Mouse (Mus musculus) thymus, postnatal 36 days (tissue): Measurements from ENCODE around the gene Dsp.

Experiments
- DNase-seq, 2 experiments: peaks; one replicate each; pipeline ENCODE4 v3.0.0; 2022; ENCODE audit warnings: mixed read lengths in 2 of 2

Dsp gene

DNA sequence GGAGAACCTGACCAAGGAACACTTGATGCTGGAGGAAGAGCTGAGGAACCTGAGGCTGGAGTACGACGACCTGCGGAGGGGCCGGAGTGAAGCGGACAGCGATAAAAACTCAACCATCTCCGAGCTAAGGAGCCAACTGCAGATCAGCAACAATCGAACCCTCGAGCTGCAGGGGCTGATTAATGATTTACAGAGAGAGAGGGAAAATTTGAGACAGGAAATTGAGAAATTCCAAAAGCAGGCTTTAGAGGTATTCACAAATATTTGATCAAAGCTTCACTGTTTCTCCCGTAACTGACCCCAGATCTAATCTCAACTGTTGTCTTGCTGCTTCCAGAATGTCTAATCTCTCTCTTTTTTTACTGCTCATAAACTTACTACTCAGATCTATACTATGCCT is 42.3 kb downstream of the Dsp start:
- no peak for DNase-seq

DNA sequence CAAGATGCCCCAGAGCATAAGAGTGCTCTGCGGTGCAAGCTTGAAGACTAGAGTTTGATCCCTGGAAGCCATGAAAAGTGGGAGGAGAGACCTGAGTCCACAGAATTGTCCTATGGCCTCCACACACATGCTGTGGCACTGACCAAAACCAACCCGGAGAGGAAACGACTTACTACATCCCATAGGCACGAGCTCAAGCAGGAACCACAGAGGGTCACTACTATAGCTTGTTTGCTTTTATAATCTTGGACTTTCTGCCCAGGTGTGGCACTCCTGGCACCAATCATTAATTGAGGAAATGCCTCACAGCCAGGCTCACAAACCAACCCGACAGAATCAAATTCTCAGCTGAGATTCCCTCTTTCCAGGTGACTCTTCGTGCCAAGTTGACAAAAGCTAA is 50.3 kb downstream of the Dsp start:
- DNase-seq: no peak

DNA sequence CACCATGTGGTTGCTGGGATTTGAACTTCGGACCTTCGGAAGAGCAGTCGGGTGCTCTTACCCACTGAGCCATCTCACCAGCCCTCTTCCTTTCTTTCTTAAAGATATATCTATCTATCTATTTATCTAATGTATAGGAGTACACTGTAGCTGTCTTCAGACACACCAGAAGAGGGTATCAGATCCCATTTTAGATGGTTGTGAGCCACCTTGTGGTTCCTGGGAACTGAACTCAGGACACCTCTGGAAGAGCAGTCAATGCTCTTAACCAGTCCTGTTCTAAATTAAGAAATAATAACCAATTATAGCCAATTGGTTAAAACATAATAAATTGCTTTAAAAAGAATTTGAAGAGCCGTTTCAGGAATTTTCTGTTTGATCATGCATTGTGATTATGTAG is 53.1 kb downstream of the Dsp start:
- no peak for DNase-seq

- DNase-seq: peak; percentile 84 to 90
Measured at GRCm38 (mm10) chr13:38204702-38205482, 53.8 kb downstream of the Dsp start, which contains the start of gene Snrnp48. TSS of gene Snrnp48 (plus strand) at chr13:38204938.

DNA sequence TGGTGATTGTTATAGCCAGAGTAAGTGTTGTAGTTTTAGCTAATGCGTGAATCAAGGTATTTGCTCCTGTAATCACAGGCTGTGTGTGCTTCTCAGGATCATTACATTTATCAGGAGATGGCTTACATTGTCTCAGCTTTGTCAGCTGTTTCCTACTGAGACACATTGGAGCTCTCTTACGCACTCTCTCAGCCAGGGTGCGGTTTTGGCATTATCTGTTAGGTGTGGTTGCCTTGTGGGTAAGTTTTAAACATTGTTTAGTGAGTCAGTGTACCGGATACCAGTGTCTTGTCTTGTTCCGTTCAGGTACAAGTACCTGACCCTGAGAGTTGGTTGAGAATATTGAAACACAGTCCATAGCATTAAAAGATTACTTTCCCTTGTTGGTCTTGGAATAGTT is 60.0 kb downstream of the Dsp start:
- no peak for DNase-seq

DNA sequence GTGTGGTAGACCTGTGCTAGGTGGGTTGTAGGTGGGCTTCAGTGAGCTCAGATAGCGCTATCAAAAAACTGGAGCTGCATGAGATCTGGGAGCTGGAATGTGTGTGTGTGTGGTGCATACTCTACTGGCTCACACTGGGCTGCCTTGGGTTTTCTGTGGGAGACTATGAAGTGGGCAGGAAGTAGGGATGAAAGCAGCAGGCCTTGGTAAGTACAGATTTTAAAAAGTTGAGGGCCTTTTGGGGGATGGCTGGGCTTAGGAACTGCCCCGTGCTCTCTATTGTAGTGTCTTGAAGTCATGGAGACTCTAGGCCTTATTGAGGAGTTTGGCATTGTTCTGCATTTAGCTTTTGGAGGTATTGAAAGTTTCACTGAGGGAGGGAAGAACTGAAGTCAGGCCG is 67.6 kb downstream of the Dsp start:
- no peak for DNase-seq

GRCm38 (mm10) chr13:38220331-38220730 is 69.2 kb downstream of the Dsp start:
- DNase-seq: no peak

- no peak for DNase-seq
Measured at GRCm38 (mm10) chr13:38230177-38230821, 79.2 kb downstream of the Dsp start.

DNA sequence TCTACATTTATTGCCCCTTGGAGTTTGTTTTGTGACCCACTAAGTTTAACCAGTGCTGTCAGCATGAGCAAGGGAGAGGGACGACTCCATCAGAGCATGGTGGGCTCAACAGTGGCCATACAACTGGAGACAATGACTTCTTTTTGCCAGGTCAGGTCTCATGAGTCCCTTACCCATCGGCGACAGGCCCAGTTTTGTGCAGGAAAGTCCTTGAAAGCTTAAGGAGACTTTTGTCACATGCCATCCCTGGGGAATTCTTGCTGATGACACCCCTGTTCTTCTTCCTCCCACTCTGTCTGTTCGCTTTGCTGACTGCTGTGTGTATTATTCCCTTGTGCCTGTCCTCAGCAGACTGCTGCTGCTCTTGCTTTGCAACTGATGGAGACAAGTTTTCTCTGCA is 81.3 kb downstream of the Dsp start:
- DNase-seq: no peak

- DNase-seq: no peak
Measured at GRCm38 (mm10) chr13:38232856-38233625, 81.9 kb downstream of the Dsp start.

DNA sequence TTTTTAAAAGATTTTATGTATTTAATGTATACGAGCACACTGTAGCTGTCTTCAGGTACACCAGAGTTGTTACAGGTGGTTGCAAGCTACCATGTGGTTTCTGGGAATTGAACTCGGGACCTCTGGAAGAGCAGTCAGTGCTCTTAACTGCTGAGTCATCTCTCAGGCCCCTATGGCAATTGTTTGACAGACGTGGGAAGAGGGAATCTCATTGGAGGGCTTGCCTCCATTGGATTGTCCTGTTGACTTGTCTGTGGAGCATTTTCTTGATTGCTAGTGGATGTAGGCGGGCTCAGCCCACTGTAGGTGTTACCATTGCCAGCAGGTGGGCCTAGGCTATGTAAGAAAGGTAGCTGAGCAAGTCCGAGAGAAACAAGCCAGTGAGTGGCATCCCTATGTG is 83.6 kb downstream of the Dsp start:
- DNase-seq: no peak

DNA sequence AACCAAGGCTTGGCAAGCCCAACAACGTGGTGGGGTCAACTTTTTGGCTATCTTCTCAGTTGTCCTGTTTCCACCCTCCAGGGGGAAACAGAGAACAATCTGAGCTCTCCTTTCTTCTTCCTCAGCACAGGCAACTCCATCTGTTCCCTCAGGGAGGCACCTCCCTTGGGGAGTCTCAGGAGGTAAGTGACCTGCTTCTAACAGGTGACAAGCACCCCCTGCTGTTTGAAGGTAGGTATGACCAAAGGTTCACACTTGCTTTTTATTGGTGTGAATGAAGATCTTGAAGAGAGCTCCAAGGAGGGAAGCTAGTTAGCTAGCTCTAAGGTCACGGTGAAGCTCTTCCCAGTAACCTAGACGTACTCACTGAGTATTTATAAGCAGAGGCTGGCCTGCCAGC is 84.3 kb downstream of the Dsp start:
- DNase-seq: no peak

- DNase-seq: no peak
Measured at GRCm38 (mm10) chr13:38248151-38248550, 97.1 kb downstream of the Dsp start.
